Mouse (Mus musculus): ENCODE measurements around the gene Rpusd4. TPM values are rescaled to one million over a fixed set of nuclear protein-coding genes. Genes with fewer than 3 reads are reported as not detected.

Gene Rpusd4
- total and polyA plus RNA-seq, 2 experiments from 2014 or later = 10.9 to 11.4 TPM

- 96% methylated on average over 3 of the region's 3 CpGs for WGBS
- TF ChIP-seq CTCF (IDR thresholded peaks at IDR 0.05; ENCODE audit: low read depth) = no peak
- no peak for ATAC-seq
Measured at GRCm38 (mm10) chr9:35302172-35302571, 34.5 kb downstream of the Rpusd4 start.

DNA sequence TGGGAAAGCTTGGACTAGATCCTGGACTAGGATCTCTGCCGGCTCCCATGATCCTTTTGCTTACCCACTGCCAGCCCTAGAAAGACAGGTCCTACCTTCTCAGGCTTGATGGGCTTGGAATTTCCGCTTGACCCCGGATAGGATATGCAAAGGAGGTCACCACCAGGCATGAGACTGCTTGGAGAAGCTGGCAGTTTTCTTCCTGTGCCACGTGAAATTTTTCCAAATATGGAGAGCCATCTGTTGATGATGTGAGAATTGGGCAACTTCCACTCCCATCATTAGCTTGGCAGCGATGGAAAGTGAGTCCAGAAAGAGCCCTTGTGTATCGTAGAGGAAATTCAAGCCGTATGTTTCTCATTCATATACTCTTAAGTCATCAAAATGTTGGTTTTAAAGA, 39.8 kb downstream of the Rpusd4 start:
- no peak for TF ChIP-seq CTCF (IDR thresholded peaks at IDR 0.05; ENCODE audit: low read depth)
- H3K4me1 ChIP-seq (ENCODE audit: insufficient read depth) = no peaks in the 10 kb centered on the region
- H3K4me3 ChIP-seq (ENCODE audit: low read depth, low read length) = no peak overlapping the region
- H3K36me3 ChIP-seq (ENCODE audit: insufficient read depth) = no peaks in the 10 kb centered on the region
- no peak; the same call in 1 of the 2 replicates for ATAC-seq
- H3K27ac ChIP-seq (ENCODE audit: low read depth, low read length) = no peak overlapping the region
- H3K9ac ChIP-seq = no peak overlapping the region
- H3K9me3 ChIP-seq (ENCODE audit: low read length) = no peaks in the 10 kb centered on the region
- H3K27me3 ChIP-seq (ENCODE audit: insufficient read depth, low read length) = no peaks in the 10 kb centered on the region
- DNase-seq = peak; percentile 71
- 60% methylated on average over 7 of the region's 7 CpGs for WGBS
- H3K4me2 ChIP-seq (ENCODE audit: low read depth) = no peak overlapping the region

More at GRCm38 (mm10) chr9:35302172-35302571, 34.5 kb downstream of the Rpusd4 start:
- Histone ChIP-seq H3K4me3 (ENCODE audit: low read depth, low read length) (no peak overlapping the region), H3K4me2 (ENCODE audit: low read depth) (no peak overlapping the region), H3K9me3 (ENCODE audit: low read length) (no peaks in the 10 kb centered on the region), H3K27me3 (ENCODE audit: insufficient read depth, low read length) (no peaks in the 10 kb centered on the region), H3K27ac (ENCODE audit: low read depth, low read length) (no peak overlapping the region), H3K36me3 (ENCODE audit: insufficient read depth) (no peaks in the 10 kb centered on the region), H3K9ac (no peak overlapping the region), H3K4me1 (ENCODE audit: insufficient read depth) (no peaks in the 10 kb centered on the region)
- DNase-seq = no peak

GRCm38 (mm10) chr9:35310377-35310776, 42.7 kb downstream of the Rpusd4 start:
- WGBS = 82% methylated on average over 6 of the region's 6 CpGs

GRCm38 (mm10) chr9:35312516-35312915, 44.9 kb downstream of the Rpusd4 start:
- no peak overlapping the region for H3K27ac ChIP-seq (ENCODE audit: low read depth, low read length)
- TF ChIP-seq CTCF (IDR thresholded peaks at IDR 0.05; ENCODE audit: low read depth) = no peak
- DNase-seq (peak; percentile 33), ATAC-seq (no peak)
- no peaks in the 10 kb centered on the region for H3K36me3 ChIP-seq (ENCODE audit: insufficient read depth)
- no peak overlapping the region for H3K4me2 ChIP-seq (ENCODE audit: low read depth)
- no peaks in the 10 kb centered on the region for H3K27me3 ChIP-seq (ENCODE audit: insufficient read depth, low read length)
- H3K9ac ChIP-seq = no peak overlapping the region
- 42% methylated on average over 3 of the region's 3 CpGs for WGBS
- H3K4me1 ChIP-seq (ENCODE audit: insufficient read depth) = no peaks in the 10 kb centered on the region
- H3K9me3 ChIP-seq (ENCODE audit: low read length) = no peaks in the 10 kb centered on the region
- no peak overlapping the region for H3K4me3 ChIP-seq (ENCODE audit: low read depth, low read length)

More at GRCm38 (mm10) chr9:35310377-35310776, 42.7 kb downstream of the Rpusd4 start:
- H3K4me3 ChIP-seq (ENCODE audit: low read depth, low read length) = no peak overlapping the region
- H3K9ac ChIP-seq = no peak overlapping the region
- no peak overlapping the region for H3K27ac ChIP-seq (ENCODE audit: low read depth, low read length)
- no peaks in the 10 kb centered on the region for H3K36me3 ChIP-seq (ENCODE audit: insufficient read depth)
- TF ChIP-seq CTCF (IDR thresholded peaks at IDR 0.05; ENCODE audit: low read depth) = no peak
- H3K4me2 ChIP-seq (ENCODE audit: low read depth) = no peak overlapping the region
- DNase-seq (no peak), ATAC-seq (no peak)
- no peaks in the 10 kb centered on the region for H3K4me1 ChIP-seq (ENCODE audit: insufficient read depth)
- no peaks in the 10 kb centered on the region for H3K9me3 ChIP-seq (ENCODE audit: low read length)
- no peaks in the 10 kb centered on the region for H3K27me3 ChIP-seq (ENCODE audit: insufficient read depth, low read length)

DNA sequence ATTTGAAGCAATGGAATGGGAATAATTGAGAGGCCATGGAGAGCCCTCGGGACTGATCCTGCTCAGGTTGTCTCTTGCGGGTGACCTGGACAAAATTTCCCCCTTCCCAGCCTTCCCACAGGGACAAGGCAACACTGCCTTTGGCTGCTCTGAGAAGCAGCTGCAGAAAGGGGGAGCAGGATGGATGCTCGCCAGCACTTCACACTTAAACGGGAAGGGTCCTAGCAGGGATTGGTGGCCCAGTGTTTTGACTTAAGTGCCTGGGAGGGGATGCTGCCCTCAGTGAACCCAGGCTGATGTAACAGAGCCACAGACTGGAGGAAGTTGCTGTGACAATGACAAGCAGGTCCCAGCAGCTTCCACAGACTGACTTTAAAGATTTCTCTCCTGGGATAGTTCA, 45.9 kb downstream of the Rpusd4 start:
- Histone ChIP-seq H3K4me2 (ENCODE audit: low read depth) (no peak overlapping the region), H3K36me3 (ENCODE audit: insufficient read depth) (no peaks in the 10 kb centered on the region), H3K9me3 (ENCODE audit: low read length) (no peaks in the 10 kb centered on the region), H3K27ac (ENCODE audit: low read depth, low read length) (no peak overlapping the region), H3K27me3 (ENCODE audit: insufficient read depth, low read length) (no peaks in the 10 kb centered on the region), H3K4me1 (ENCODE audit: insufficient read depth) (0 out of 2 replicates have a peak, but pooled peaks cover 4% of the 10 kb centered on the region), H3K9ac (no peak overlapping the region), H3K4me3 (ENCODE audit: low read depth, low read length) (no peak overlapping the region)
- 17% methylated on average over 4 of the region's 4 CpGs for WGBS
- no peak for TF ChIP-seq CTCF (IDR thresholded peaks at IDR 0.05; ENCODE audit: low read depth)
- DNase-seq (no peak), ATAC-seq (peak; percentile 29; the same call in 1 of the 2 replicates)

GRCm38 (mm10) chr9:35314254-35314653, 46.6 kb downstream of the Rpusd4 start:
- 0 out of 2 replicates have a peak, but pooled peaks cover 4% of the 10 kb centered on the region for H3K4me1 ChIP-seq (ENCODE audit: insufficient read depth)
- H3K4me3 ChIP-seq (ENCODE audit: low read depth, low read length) = no peak overlapping the region
- H3K9me3 ChIP-seq (ENCODE audit: low read length) = no peaks in the 10 kb centered on the region
- no peak for TF ChIP-seq CTCF (IDR thresholded peaks at IDR 0.05; ENCODE audit: low read depth)
- no peak for DNase-seq
- no peak overlapping the region for H3K4me2 ChIP-seq (ENCODE audit: low read depth)
- H3K36me3 ChIP-seq (ENCODE audit: insufficient read depth) = no peaks in the 10 kb centered on the region
- WGBS = 13% methylated on average over 1 of the region's 1 CpGs
- no peak for ATAC-seq
- H3K9ac ChIP-seq = no peak overlapping the region
- H3K27ac ChIP-seq (ENCODE audit: low read depth, low read length) = no peak overlapping the region
- no peaks in the 10 kb centered on the region for H3K27me3 ChIP-seq (ENCODE audit: insufficient read depth, low read length)

GRCm38 (mm10) chr9:35316771-35317211, 49.1 kb downstream of the Rpusd4 start:
- WGBS = 78% methylated on average over 3 of the region's 3 CpGs
- no peaks in the 10 kb centered on the region for H3K27me3 ChIP-seq (ENCODE audit: insufficient read depth, low read length)
- H3K36me3 ChIP-seq (ENCODE audit: insufficient read depth) = no peaks in the 10 kb centered on the region
- no peaks in the 10 kb centered on the region for H3K9me3 ChIP-seq (ENCODE audit: low read length)
- TF ChIP-seq CTCF (IDR thresholded peaks at IDR 0.05; ENCODE audit: low read depth) = no peak
- no peak overlapping the region for H3K27ac ChIP-seq (ENCODE audit: low read depth, low read length)
- ATAC-seq (no peak), DNase-seq (no peak)
- no peak overlapping the region for H3K9ac ChIP-seq
- no peak overlapping the region for H3K4me2 ChIP-seq (ENCODE audit: low read depth)
- 0 out of 2 replicates have a peak, but pooled peaks cover 4% of the 10 kb centered on the region for H3K4me1 ChIP-seq (ENCODE audit: insufficient read depth)
- no peak overlapping the region for H3K4me3 ChIP-seq (ENCODE audit: low read depth, low read length)
